Mouse (Mus musculus) heart, embryonic 16.5 days (tissue): ENCODE data around the gene Cnih1. TPM values are rescaled to one million over a fixed set of nuclear protein-coding genes. Genes with fewer than 3 reads are reported as not detected.

Source experiments
- ATAC-seq: fragments of 200-750 bp; cut with Nextera tagmentation; replicated peaks from 2 replicates; pipeline ENCODE4 v1.8.0; 2017; ENCODE audit warnings: moderate number of reproducible peaks; ENCODE audit not compliant: insufficient read depth, low FRiP score; ENCODE audit errors: extremely low read depth
- H3K27ac ChIP-seq: fragments of 300-500 bp; sonication (generic); 2 replicates; pipeline ENCODE4 v1.5.1; 2014; ENCODE audit warnings: mild to moderate bottlenecking, low read length, control low read depth, moderate library complexity
- H3K27me3 ChIP-seq: fragments of 300-500 bp; sonication (generic); 2 replicates; pipeline ENCODE4 v1.6.1; 2014; ENCODE audit warnings: low read length, mixed read lengths; ENCODE audit not compliant: control insufficient read depth, insufficient read depth
- H3K36me3 ChIP-seq: fragments of 300-500 bp; sonication (generic); 2 replicates; pipeline ENCODE4 v1.6.1; 2014; ENCODE audit not compliant: control insufficient read depth, insufficient read depth
- H3K4me1 ChIP-seq: fragments of 300-500 bp; sonication (generic); 2 replicates; pipeline ENCODE4 v1.6.1; 2014; ENCODE audit warnings: low read length, mixed read lengths; ENCODE audit not compliant: control insufficient read depth, insufficient read depth
- H3K4me2 ChIP-seq: fragments of 300-500 bp; sonication (generic); 2 replicates; pipeline ENCODE4 v1.6.1; 2014; ENCODE audit warnings: low read depth, mild to moderate bottlenecking, control low read depth, low read length
- H3K4me3 ChIP-seq: fragments of 300-500 bp; sonication (generic); 2 replicates; pipeline ENCODE4 v1.5.1; 2014; ENCODE audit warnings: mild to moderate bottlenecking, control low read depth, low read length
- H3K9ac ChIP-seq: fragments of 300-500 bp; sonication (generic); 2 replicates; pipeline ENCODE4 v1.6.1; 2014; ENCODE audit warnings: low read length, control low read depth
- H3K9me3 ChIP-seq: fragments of 300-500 bp; sonication (generic); replicated peaks from 2 replicates; pipeline ENCODE4 v1.6.1; 2016; ENCODE audit warnings: low read length; ENCODE audit not compliant: control insufficient read depth
- WGBS: fragments of 180-500 bp; shearing (Covaris S2); extraction: QIAGEN DNeasy Blood & Tissue Kit; methylation state at CpG from one replicate; pipeline ENCODE4 v1.1.7; 2014; 5-methylcytosine and 5-hydroxymethylcytosine counted together
- polyA plus RNA-seq: library from polyadenylated mRNA; unstranded; fragments of >200 nt; fragmentation: Nextera tagmentation; extraction: Ambion mirVana; gene quantifications from 2 replicates; pipeline ENCODE4 v1.2.1, GENCODE M21; 2015

The Cnih1 gene
- polyA plus RNA-seq, 1 experiment from 2014 or later = 159 TPM

DNA sequence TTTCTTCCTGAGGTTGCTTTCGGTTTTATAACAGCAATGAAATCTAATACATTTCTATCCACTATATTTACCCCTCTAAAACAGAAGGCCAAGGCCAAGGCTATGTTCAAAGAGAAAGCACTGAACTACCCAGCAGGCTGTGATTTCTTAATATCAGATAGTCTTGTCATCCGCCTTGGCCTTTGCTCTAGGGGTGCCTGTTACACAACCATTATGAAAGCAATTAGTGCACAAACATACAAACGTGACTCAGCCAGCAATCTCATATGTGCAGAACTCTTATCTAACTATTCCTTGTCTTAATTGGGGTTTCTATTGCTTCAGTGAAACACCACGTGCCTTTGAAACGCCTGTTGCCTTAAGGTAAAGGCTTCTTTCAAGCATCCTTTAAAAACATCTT is 5.9 kb upstream of the Cnih1 start:
- H3K4me2 ChIP-seq = no peak overlapping the region
- no peak overlapping the region for H3K27ac ChIP-seq
- 88% methylated on average over 5 of the region's 5 CpGs for WGBS
- no peaks in the 10 kb centered on the region for H3K27me3 ChIP-seq
- no peak overlapping the region for H3K9ac ChIP-seq
- no peak overlapping the region for H3K4me3 ChIP-seq
- H3K36me3 ChIP-seq = no peaks in the 10 kb centered on the region
- H3K4me1 ChIP-seq = no peaks in the 10 kb centered on the region
- H3K9me3 ChIP-seq = no peaks in the 10 kb centered on the region
- ATAC-seq = no peak

GRCm38 (mm10) chr14:46790723-46791122 is 2.5 kb upstream of the Cnih1 start:
- no peak overlapping the region for H3K9ac ChIP-seq
- peaks cover 15% of the 10 kb centered on the region for H3K4me1 ChIP-seq
- WGBS = 88% methylated on average over 6 of the region's 6 CpGs
- no peak overlapping the region for H3K4me3 ChIP-seq
- H3K27me3 ChIP-seq = no peaks in the 10 kb centered on the region
- H3K27ac ChIP-seq = no peak overlapping the region
- no peaks in the 10 kb centered on the region for H3K9me3 ChIP-seq
- no peak for ATAC-seq
- H3K36me3 ChIP-seq = no peaks in the 10 kb centered on the region
- no peak overlapping the region for H3K4me2 ChIP-seq

- Histone ChIP-seq H3K36me3 (no peaks in the 10 kb centered on the region), H3K4me3 (no peak overlapping the region), H3K27ac (no peak overlapping the region), H3K4me2 (no peak overlapping the region), H3K9me3 (no peaks in the 10 kb centered on the region), H3K27me3 (no peaks in the 10 kb centered on the region), H3K4me1 (peaks cover 15% of the 10 kb centered on the region), H3K9ac (no peak overlapping the region)
- no peak for ATAC-seq
- 80% methylated on average over 4 of the region's 4 CpGs for WGBS
Measured at GRCm38 (mm10) chr14:46790303-46790702, 2.1 kb upstream of the Cnih1 start.

DNA sequence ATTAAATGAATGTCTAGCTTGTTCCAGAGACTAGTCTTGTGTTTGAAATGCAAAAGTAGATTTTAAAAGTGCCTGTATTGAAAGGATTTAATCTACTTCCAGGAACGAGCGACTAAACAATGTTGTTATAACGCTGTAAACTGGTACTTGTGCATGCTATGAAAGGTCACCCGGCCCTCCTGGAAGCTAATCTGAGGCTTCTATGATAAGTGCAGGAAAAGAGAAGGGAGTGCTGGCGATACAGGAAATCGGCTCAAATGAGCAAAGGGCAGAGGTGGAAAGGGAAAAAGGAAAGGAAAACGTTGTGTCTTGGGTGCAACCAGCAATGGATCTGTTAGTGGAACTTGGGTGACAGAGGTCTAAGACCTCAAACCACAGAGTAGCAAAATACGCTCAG is 292 bp upstream of the Cnih1 start:
- Histone ChIP-seq H3K36me3 (no peaks in the 10 kb centered on the region; the same call in 1 of the 2 replicates), H3K4me2 (peak overlapping the region; percentile 62), H3K4me1 (peaks cover 15% of the 10 kb centered on the region), H3K27ac (peak overlapping the region; percentile 94), H3K27me3 (no peaks in the 10 kb centered on the region), H3K9me3 (no peaks in the 10 kb centered on the region), H3K9ac (peak overlapping the region; percentile 63), H3K4me3 (peak overlapping the region; percentile 84)
- 11% methylated on average over 8 of the region's 8 CpGs for WGBS
- ATAC-seq = peak; percentile 28; the same call in 1 of the 2 replicates

DNA sequence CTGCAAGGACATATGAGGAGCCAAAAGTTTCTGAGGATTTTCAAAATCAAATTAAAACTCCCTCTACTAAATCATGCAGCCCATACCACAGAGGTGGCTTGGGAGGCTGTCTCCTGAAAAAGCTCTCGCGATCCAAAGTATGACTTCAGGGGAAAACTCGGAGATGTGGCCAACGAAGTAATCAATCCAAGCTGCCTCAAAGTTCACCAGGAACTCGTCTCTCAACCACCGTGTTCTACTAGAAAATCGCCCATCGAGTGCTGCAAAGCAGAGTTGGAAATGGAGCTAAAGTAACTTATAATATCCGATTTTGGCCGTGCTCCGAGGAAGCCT is 791 bp downstream of the Cnih1 start:
- no peak for ATAC-seq

GRCm38 (mm10) chr14:46785247-46785646 is 3.0 kb downstream of the Cnih1 start:
- peaks cover 6% of the 10 kb centered on the region; the same call in 1 of the 2 replicates for H3K36me3 ChIP-seq
- no peaks in the 10 kb centered on the region for H3K27me3 ChIP-seq
- H3K27ac ChIP-seq = no peak overlapping the region
- H3K9ac ChIP-seq = no peak overlapping the region
- H3K4me1 ChIP-seq = peaks cover 18% of the 10 kb centered on the region
- H3K4me2 ChIP-seq = no peak overlapping the region
- H3K9me3 ChIP-seq = no peaks in the 10 kb centered on the region
- no peak for ATAC-seq
- no peak overlapping the region for H3K4me3 ChIP-seq
- 91% methylated on average over 5 of the region's 5 CpGs for WGBS

More for the DNA sequence above, 791 bp downstream of the Cnih1 start:
- Histone ChIP-seq H3K9me3 (no peaks in the 10 kb centered on the region), H3K27me3 (no peaks in the 10 kb centered on the region), H3K9ac (peak overlapping the region; percentile 92), H3K36me3 (peaks cover 4% of the 10 kb centered on the region; the same call in 1 of the 2 replicates), H3K27ac (peak overlapping the region; percentile 94), H3K4me3 (peak overlapping the region; percentile 84), H3K4me2 (peak overlapping the region; percentile 79), H3K4me1 (peaks cover 17% of the 10 kb centered on the region)
- WGBS = 0% methylated on average over 11 of the region's 11 CpGs

DNA sequence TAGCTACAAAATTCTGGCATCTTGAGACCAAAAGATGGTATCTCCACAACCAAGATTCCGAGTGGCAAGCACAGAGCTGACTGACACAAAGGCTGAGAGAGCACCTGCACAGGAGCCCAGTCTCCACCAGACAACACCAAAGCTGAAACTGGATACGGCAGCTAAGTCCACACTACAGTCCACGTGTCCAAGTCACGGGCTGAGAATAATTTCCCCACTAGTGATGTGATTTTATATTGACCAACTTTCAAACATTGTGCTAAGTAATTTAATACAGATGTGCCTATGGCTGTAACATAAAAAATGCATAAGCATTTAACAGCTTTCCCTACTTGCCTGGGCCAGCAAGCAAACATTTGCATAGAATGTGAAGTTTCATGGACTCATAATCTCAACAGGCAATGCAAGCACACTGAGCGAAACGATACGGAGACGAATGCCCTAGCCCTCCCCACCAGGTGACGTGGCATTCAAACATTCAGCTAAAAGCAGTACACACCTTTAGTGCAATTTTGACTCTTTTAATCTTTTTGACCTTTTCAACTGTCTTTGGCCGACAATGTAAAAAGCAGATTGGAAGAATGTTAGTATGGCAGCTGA is 4.8 kb downstream of the Cnih1 start:
- no peaks in the 10 kb centered on the region for H3K27me3 ChIP-seq
- peaks cover 4% of the 10 kb centered on the region for H3K9me3 ChIP-seq
- 86% methylated on average over 10 of the region's 10 CpGs for WGBS
- peaks cover 14% of the 10 kb centered on the region for H3K4me1 ChIP-seq
- no peak overlapping the region for H3K4me3 ChIP-seq
- peaks cover 24% of the 10 kb centered on the region for H3K36me3 ChIP-seq
- H3K9ac ChIP-seq = no peak overlapping the region
- no peak overlapping the region for H3K27ac ChIP-seq
- no peak for ATAC-seq
- H3K4me2 ChIP-seq = no peak overlapping the region

DNA sequence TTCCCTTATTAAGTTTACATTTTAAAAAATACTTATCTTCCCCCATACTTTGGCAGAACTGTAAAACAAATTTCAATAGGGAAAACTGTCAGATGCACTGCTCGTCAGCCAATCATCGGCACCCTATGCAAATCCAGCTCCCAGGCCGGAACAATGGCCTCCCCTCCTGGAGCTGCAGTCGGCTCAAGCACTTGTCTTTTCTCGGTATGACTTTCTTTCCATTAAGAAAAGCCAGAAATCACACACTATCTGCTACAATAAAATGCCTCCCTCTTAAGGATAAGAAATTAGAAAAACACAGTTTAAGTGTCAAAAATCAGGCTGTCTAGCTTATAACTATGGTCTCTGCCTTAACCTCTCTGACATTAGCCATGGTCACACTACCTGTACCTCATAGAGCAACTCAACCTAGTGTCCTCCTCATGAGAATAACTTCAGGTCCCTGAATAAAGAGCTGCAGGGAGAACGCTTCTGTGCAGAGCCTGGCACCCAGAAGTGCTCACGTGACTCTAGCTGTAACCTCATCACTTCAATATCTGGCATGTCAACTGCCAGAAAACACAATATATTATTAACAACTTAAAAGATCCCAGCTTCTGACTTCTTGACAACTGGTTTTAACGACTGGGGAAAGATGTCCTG is 5.9 kb downstream of the Cnih1 start:
- no peak for ATAC-seq
- no peak overlapping the region for H3K4me3 ChIP-seq
- H3K36me3 ChIP-seq = peaks cover 33% of the 10 kb centered on the region
- no peak overlapping the region for H3K4me2 ChIP-seq
- H3K9me3 ChIP-seq = peaks cover 4% of the 10 kb centered on the region
- no peak overlapping the region for H3K9ac ChIP-seq
- no peaks in the 10 kb centered on the region for H3K27me3 ChIP-seq
- no peak overlapping the region for H3K27ac ChIP-seq
- WGBS = 71% methylated on average over 8 of the region's 8 CpGs
- H3K4me1 ChIP-seq = peaks cover 14% of the 10 kb centered on the region

DNA sequence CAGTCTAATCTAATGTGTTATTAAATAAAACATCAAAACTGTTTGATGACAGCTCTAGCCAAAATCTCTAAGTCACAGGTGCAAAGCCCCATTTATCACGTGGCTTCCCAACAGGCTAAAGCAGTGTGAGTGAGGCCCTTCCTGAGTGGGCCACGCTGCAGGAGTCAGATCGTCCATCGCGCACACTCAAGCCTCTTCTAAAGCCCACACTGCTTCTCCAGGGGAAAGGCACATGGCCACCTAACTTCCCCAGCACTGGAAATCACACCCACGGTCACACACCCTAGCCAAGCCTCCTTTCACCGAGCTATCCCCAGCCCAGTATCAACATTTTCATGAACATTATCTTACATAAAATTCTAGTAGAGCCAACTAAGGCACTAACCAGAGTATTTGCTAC is 7.1 kb downstream of the Cnih1 start:
- H3K4me2 ChIP-seq = no peak overlapping the region
- no peaks in the 10 kb centered on the region for H3K27me3 ChIP-seq
- no peak overlapping the region for H3K4me3 ChIP-seq
- no peak for ATAC-seq
- H3K27ac ChIP-seq = no peak overlapping the region
- peaks cover 38% of the 10 kb centered on the region for H3K36me3 ChIP-seq
- 85% methylated on average over 7 of the region's 7 CpGs for WGBS
- H3K9me3 ChIP-seq = peaks cover 4% of the 10 kb centered on the region
- H3K9ac ChIP-seq = no peak overlapping the region
- H3K4me1 ChIP-seq = peaks cover 4% of the 10 kb centered on the region; the same call in 1 of the 2 replicates
